Mouse (Mus musculus): ENCODE data around the gene Cwf19l1.
A peak's percentile ranks its signal among the peaks of the same experiment; 100 is the strongest.

GRCm38 (mm10) chr19:44145702-44146567, 10.3 kb upstream of the Cwf19l1 start, which contains the start of gene Bloc1s2:
- peak; percentile 74 for TF ChIP-seq POLR2A (IDR thresholded peaks at IDR 0.05; ENCODE audit: low read depth, low read length)
- TF ChIP-seq CTCF (IDR thresholded peaks at IDR 0.05; ENCODE audit: extremely low read depth, insufficient read depth, insufficient read length, insufficient replicate concordance) = no peak

All from spleen, adult 2 months (tissue).